Mouse (Mus musculus): ENCODE results near the gene BC005537.
"Not testable (repeated sequence)": the region's sequence is repeated elsewhere in the genome, so short reads cannot be mapped to it uniquely, and the experiment has no call there.

BC005537 gene

DNA sequence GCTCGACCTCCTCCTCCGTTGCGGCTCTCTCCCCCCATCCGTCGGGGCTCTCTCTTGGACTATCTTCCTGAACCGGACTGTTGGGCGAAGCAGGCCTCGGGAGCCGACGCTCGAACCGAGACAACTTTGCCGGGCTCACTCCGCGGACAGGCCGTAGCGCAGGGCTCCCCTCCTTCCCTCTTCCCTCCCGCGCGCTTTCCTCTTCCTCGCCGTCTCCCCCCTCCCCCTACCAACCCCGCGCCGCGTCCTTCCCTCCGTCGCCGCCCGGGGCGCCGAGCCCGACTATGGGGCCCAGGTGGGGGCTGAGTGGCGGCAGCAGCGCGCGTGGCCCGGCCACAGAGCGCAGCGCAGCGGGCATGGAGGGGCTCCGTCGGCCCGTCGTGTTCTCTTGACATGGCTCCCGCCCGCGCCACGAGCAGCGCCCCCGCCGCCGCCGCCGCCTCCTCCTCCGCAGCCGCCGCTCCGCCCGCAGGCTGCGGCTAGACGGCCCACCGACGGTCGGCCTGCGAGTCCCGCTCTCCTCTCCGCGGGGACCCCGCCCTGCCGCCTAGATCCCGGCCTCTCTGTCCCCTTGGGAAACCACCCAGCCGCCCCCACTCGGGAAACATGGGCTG, at the start of gene BC005537:
Gene BC005537 (plus strand): TSS at position 350 of the 614 bp plus-strand sequence.
- peak in 1 of 2 experiments; percentile 79 for DNase-seq

- DNase-seq: no peak
Observed at GRCm38 (mm10) chr13:24756756-24757155, 44.7 kb upstream of the BC005537 start.

DNA sequence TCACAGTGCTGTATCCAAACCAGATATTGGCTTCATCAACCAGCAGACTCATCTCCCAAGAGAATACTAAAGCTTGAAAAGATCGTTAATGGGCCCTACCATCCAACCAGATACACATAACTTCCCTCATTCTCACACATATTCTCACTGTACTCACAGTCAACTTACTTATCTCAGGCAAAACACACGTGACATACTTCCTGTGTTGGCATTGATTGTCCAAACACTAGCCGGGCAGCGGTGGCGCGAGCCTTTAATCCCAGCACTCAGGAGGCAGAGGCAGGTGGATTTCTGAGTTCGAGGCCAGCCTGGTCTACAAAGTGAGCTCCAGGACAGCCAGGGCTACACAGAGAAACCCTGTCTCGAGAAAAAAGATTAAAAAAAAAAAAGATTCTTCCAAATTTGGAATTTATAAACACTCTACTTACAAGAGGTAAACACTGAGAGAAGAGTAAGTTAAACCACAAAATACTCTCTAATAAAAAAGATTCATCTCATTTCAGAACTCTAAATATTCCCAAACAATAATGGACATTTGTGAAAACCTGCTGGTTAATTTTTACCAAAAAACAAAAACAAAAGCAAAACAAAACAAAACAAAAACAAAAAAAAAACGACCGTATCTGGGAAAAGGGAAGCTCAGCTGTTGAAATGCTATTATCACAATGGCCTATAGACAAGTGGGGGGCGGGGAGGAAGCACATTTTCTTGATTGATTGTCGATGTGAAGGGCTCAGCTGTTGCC, 43.5 kb upstream of the BC005537 start:
- no peak for DNase-seq

DNA sequence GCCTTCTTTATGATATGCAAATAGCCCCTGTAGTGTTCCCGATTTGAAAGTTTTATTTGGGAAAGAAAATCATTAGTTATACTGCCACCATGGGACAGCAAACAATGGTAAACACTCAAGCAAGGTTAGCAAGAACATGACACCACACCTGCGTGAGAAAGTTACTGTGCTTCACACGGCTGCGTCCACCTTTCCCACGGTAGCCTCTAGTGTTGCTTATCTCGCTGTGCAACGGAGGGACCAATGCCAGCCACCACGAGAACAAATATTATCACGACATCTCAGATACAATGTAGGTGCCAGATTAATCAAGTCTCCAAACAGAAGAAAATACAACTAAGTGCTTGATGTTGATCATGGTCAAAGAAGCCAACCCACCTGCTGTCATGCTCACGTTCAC, 42.0 kb upstream of the BC005537 start:
- no peak for DNase-seq

- no peak for DNase-seq
Observed at GRCm38 (mm10) chr13:24760351-24760870, 41.0 kb upstream of the BC005537 start.

DNA sequence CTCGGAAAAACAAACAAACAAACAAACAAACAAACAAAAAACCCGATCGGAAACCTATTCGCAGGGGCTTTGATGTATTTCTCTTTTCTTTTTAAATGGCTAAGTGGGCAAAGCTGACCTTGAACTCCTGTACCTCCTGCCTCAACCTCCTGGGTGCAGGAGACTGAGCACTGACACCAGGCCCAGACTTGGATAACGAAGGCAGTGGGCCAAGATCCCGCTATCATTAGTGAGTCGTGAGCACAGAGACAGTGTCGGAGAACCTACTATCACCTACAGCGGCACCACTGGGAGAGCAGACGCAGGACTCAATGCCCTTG, 40.4 kb upstream of the BC005537 start:
- no peak for DNase-seq

- peak; percentile 92 to 95 for DNase-seq
Observed at GRCm38 (mm10) chr13:24761403-24762227, 39.8 kb upstream of the BC005537 start, which contains the start of gene Gmnn. Gmnn (minus strand) TSS chr13:24761923.

DNA sequence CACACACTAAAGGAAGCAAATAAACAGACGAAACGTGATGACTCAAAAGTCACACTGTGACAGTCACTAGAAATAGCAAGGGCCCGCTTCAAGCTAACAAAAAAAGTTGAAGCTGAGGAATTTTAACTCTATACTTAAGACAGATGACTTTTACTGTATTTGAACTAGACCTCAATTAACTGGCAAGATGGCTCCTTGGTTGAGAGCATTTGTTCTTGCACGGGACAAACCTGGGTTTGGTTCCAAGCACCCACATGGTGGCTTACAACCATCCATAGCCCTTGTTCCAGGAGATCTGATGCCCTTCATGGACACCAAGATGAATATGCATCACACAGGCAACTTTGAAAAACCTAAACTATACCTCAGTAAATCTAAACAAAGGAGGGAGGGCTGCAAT, 39.2 kb upstream of the BC005537 start:
- no peak for DNase-seq

DNA sequence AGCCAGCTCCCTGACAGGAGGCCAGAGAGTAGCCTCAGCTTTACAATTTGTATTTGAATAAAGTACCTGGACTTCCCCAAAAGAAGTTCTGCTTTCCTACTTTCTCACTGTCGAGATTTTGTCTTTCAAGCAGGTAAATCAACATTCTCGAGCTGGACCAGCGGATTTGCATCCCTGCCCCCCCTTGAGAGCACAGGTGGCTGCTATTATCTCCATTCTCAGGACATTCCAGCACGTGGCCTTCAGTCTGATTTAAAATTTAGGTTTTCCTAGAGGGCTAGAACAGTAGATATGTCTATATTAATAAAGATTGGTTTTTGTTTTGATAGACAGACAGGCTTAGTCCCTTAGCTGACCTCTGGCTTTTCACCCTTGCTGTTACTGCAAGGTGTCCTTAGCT, 33.6 kb upstream of the BC005537 start:
- not testable (repeated sequence) for DNase-seq

DNA sequence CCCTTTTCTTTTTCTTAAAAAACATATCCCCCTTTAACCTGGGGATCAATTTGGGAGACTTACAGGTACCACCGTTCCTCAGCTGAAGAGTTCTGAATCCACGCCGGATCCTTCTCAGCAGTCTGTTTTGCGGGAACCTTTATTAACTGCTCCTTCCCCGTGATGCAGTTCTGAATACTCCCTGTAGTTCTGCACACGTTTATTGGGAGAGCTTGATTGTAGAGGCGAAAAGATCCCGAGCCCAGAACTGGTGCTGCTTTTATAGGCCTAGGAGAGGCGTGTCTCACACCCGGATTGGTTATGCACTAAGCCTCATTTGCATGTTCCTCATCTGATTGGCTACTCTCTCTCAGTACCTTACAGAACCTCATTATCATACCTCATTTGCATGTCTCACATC, 30.0 kb upstream of the BC005537 start:
- DNase-seq: not testable (repeated sequence)

DNA sequence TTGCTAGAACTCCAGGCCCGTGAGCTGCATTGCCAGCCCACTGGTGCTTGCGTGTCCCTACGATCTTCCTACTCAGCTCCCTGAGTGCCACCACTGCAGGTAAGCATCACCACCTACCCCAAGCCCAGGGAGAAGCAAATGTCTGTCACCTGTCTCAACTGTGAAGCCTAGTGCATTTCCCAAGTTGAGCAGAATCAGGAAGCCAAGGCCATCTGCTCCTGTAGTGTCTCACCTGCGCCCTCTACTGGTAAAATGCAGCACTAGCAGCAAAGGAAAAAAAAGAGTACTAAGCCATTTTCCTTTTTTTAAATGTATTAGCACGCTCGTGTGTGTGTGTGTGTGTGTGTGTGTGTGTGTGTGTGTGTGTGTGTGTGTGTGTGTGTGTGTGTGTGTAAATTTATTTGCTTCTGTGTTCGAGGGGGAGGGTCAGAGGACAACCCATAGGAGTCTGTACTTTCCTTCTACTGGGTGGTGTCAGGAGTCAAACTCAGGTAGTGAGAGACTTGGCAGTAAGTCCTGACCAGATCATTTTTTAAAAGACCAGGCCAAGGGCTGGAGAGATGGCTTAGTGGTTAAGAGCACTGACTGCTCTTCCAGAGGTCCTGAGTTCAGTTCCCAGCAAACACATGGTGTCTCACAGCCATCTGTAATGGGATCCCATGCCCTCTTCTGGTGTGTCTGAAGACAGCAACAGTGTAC, 25.2 kb upstream of the BC005537 start:
- peak; percentile 36 to 39 for DNase-seq

DNA sequence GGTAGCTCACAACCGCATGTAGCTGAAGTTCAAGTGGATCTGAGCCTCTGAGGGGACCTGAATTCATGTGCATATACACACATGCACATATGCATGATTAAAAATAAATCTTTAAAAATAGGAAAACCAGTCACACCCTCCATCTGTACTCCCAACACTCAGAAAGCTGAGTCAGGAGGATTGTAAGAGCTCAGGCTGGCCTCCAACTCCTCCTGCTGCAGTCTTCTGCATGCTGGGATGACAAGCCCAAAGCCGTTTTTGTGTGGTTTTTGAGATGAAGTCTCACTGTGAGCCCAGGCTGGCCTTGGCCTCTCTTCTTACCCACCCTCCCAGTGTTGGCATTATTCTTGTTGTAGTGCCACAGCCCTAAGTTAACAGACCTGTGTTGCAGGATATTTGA, 23.4 kb upstream of the BC005537 start:
- no peak for DNase-seq

DNA sequence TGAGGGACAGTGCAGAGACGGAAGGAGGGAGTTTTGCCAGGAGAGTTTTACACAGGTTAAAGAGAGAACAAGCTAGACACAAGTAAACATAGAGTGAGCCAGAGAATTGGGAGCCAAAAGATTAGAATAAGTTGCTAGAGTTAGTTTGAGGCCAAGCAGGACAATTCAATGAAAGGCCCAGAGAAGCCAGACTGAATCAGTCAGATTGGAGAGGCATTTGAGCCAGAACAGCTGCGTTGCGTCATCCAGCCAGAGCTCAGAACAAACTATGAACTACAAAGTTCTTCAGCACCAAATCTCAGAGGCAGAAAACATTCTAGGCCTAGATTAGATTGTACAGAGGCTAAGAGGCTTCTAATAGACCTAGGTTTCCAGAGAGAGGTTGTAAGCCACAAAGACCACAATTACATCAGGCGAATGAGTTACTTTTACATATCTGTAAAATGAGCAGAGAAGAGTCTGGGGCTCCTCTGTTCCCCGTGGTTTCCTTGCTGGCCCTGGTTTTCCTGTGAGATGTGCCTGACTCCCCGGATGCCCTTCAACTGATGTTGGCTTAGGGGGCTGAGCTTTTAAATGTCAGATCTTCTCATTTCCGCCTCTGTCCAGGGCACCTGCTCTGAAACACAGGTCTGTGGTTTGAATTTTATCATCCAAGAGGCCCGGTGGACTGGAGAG, 22.6 kb upstream of the BC005537 start:
- peak in 1 of 2 experiments; percentile 23 for DNase-seq

- no peak for DNase-seq
Observed at GRCm38 (mm10) chr13:24781916-24782315, 19.5 kb upstream of the BC005537 start.

GRCm38 (mm10) chr13:24786014-24786490, 15.4 kb upstream of the BC005537 start:
- DNase-seq: peak; percentile 64 to 77

DNA sequence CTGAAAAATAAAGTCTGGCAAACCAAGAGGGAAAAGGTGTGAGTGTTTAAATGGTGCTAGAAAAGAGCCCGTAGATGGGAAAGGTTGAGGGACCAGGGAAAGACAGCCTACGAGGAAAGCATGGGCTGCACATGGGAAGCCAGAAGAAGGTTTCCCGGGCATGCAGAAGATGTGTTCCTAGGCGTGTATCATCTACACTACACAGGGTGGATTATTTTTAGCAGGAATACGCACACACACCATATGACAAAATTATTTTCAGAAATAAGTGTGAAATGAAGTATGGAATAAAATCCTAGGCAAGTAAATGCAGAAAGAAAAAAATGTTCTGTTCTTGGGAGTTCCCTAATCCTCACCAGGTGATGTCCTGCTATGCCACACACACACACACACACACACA, 14.0 kb upstream of the BC005537 start:
- DNase-seq: no peak

DNA sequence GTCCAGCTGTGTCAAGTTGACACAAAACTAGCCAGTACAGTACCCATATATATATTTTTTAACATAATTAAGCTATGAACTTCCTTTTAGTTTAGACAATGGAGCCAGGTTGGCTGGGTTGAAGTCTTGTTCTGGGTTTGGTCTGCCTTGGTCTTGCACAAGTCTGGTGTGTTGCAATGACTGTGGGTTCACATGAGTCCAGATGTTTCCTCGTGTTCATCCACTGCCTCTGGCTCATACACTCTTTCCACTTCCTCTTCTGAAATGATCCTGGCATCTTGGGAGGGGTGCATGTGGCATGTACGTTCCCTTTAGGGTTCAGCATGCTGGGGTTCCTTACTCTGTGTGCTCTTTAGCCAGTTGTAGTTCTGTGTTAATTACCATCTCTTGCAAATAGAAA, 10.1 kb upstream of the BC005537 start:
- no peak for DNase-seq

GRCm38 (mm10) chr13:24792411-24793045, 8.9 kb upstream of the BC005537 start:
- no peak for DNase-seq

GRCm38 (mm10) chr13:24798686-24799085, 2.8 kb upstream of the BC005537 start:
- DNase-seq: no peak

DNA sequence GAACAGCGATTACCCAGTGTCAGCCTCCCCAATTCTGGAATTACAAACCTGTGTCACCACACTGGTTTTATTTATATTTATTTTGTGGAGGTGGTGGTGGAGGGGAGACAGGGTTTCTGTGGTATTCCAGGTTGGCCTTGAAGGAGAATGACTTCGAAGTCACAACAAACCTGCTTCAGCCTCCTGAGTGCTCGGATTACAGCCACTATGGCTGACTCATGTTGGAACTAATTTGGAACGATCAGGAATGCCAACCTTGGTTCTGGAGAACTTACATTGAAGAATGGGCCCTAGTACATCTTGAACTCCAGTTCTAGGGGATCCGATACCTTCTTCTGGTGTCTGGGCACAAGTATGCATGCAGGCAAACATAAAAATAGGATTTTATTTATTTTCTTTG, 2.1 kb upstream of the BC005537 start:
- no peak for DNase-seq

DNA sequence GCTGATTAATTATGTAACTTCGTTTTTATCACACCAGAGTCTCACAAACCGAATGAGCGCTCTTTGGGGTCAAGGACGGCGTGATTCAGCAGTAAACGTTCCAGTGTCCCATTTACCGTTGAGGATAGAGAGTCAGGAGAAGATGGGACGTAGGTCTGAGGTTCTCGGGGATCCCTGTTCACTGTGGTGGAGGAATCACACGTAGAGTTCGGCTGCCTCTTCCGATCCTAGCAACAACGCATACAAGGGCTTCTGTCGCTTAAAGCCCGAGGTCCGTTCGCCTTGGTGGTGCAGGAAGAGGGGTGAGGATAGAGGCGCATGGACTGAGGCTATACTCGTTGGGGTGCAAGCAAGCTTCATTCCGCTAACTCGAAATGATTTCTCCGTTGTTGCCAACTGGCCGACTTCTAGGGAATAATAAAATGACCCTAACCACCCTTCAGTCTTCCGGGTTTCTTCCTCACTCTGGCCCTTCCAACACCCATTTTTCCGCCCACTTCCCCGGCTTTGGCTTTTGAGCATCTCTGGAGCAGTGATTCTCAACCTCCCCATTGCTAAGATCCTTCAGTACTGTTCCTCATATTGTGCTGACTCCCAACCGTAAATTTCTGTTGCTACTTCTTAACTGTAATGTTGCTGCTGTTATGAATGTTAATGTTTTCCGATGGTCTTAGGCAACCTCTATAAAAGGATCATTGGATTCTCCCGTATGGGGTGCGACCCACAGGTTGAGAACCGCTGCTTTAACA, 1.4 kb upstream of the BC005537 start:
- peak; percentile 49 for DNase-seq

Data from thymus, postnatal 36 days (tissue).